Mouse (Mus musculus) neural tube, embryonic 10.5 days (tissue): ENCODE data around the gene Plxna4.

Experiments used
- DNase-seq: peaks from one replicate; pipeline ENCODE4 v3.0.0-alpha.2; 2017; ENCODE audit warnings: low spot score; ENCODE audit errors: extremely low spot score

Plxna4 gene

DNA sequence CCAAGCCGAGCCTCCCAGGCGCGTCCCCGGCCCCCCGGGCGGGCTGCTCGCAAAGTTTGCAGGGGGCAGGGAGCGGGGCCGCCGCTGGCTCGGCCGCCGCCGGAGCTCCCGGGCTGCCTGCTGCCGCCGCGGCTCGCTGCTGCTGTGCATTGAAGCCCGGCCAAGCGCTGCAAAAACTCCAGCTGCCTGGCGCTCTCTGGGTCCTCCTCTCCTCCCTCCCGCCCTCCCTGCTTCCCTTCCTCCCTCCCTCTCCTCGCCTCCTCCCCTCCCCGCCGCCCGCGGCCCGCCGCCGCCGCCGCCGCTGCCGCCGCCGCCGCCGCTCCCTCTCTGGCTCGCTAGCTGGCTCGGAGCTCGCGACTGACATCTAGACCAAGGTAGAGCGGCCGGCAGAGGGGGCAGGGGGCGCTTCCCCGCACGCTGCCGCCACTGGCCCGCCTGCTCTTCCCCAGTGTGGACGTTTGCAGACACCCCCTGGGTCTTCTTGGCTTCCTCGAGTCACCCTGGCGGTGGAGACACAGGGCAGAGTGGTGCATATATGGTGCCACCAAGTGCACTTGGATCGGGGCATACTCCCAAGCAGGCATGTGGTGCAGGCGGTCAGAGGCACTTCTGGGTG, at the start of gene Plxna4:
Gene Plxna4, minus strand, starts transcription at position 137 of the 616 bp plus-strand sequence.
- DNase-seq = peak; percentile 83

DNA sequence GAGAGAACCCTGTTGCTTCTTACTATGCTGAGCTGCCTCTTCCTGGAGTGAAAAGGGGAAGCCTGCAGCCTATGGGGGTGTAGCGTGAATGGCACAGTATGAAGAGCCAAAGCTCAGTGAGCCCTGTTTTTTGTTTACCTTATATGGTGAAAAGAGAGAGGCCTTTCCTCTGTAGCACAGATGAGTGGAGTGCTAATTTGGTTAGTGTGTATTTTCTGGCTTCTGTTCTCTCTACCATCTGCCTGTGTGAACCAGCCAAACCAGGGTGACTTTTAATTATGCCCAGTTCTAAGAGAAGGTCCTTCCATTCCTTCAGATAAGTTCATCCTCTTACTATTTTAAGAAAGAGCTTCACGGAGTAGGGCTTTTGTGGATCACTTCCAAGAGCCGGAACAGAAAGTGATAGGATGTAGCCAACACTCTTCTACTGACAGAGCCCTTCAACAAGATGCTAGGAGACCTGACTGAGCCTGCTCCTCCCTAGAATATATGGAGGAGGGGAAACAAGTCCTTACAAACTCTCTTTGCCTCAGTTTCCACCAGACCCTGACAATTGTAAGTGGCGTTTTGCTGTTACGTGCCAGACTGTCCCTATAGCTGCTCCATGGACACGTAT, 49.7 kb upstream of the Plxna4 start:
- DNase-seq = no peak

DNA sequence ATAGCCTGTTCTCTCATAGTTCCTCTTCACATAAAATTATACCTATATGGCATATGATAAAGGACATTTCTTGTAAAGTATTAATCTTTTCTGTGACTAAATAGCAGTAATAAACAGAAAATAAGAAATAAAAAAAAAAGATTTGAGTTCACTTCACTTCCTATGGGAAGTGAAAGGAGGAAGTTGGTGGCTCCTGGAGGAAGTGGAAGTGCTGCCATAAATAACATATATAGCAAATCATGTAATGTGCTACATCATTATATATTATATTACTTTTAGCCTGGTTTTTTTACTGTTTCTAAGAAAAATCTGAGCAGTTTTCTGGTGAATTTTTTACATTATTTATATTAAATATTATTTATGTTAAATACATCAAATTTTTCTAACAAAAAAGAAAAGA, 22.7 kb upstream of the Plxna4 start:
- no peak for DNase-seq

DNA sequence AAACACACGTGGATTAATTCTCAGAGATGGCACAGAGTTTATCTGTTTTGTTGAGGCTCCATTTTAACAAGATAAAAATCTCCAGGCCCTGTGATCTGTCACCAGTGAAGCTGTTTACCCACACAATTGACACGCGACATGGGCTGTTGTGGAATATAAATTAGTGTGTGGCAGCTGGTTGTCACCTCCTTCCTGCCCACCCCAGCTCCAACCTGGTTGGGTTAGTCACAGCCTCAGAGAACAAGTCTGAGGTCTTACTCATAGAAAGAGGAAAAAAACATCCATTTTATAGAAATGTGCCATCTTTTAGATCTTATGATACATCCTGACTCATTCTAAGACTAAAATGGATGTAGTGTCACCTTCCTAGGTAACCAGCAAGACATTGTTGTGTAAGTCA, 18.8 kb upstream of the Plxna4 start:
- no peak for DNase-seq

DNA sequence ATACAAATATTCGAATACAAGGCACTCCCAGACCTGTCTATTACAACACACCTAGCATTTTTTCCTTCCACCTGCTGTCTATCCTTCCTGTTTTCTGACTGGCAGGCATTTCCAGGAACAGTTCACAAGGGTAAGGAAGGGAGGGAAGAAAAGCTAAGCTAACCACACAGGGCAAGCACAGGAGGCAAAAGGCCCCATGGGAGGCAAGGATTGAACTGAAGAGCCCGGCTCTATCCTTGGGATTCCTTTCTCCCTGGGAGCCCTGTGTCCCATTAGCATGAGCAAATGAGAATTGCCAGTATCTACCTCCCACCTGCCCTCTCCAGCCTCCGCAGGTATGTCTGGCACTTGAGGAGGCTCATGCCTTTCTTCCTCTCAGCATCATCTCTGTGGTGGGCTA, 17.6 kb upstream of the Plxna4 start:
- no peak for DNase-seq

DNA sequence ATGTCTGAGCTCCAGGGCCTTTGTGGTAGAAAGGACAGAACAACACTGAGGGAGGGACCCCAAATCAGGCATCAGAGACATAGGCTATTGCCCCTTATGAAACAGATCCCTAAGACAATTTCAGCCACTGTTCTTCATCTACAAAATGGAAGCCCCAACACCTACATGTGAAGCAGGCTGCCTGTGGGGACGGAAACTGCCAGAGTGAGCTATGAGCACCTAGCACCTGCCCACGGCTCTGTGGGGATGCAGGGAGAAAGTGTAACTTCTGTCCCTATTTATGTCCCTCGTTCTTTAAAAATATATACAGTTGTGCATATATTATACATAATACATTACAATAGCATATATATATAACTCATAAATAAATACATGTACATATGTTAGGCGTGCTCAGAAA, 16.9 kb upstream of the Plxna4 start:
- no peak for DNase-seq

GRCm38 (mm10) chr6:32602130-32602529, 14.1 kb upstream of the Plxna4 start:
- no peak for DNase-seq

DNA sequence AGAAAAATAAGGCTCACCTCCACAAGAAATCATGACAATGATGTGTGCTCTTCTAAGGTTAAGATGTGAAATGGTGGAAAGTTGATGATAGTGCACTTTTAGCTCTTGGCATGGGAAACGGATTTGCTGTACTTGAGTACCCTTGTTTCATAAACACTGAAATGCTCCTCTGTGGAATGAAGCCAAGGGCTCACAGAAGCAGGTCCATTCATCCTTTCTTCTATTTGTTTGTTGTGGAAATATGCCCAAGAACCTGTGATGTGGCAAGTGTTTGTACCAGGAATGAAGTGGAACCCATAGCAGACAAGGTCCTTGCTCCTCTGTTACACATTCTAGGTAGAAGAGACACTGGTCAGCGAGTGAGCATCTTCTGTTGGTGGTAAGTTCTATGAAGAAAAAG, 13.3 kb upstream of the Plxna4 start:
- no peak for DNase-seq

DNA sequence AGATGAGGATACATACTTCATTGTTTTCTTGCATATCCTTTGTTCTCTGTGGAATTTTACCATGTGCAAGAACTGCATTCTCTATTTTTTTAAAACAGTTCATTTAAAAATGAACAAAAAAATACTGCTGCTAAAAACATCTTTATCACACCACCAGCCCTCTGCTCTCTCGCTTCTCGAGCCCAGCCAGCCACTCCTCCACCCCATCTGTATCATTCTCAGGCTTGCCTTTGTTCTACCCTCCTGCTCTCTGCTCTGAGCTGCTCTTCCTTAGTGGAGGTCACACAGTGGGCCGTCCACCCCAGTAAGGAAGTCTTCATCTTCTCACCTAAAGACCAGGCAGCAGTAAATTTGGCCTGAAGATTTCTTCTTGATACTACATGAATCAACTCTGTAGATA, 7.6 kb upstream of the Plxna4 start:
- DNase-seq = no peak

GRCm38 (mm10) chr6:32590979-32591758, 3.2 kb upstream of the Plxna4 start:
- peak; percentile 78 for DNase-seq

- no peak for DNase-seq
Observed at GRCm38 (mm10) chr6:32589632-32590031, 1.6 kb upstream of the Plxna4 start.

DNA sequence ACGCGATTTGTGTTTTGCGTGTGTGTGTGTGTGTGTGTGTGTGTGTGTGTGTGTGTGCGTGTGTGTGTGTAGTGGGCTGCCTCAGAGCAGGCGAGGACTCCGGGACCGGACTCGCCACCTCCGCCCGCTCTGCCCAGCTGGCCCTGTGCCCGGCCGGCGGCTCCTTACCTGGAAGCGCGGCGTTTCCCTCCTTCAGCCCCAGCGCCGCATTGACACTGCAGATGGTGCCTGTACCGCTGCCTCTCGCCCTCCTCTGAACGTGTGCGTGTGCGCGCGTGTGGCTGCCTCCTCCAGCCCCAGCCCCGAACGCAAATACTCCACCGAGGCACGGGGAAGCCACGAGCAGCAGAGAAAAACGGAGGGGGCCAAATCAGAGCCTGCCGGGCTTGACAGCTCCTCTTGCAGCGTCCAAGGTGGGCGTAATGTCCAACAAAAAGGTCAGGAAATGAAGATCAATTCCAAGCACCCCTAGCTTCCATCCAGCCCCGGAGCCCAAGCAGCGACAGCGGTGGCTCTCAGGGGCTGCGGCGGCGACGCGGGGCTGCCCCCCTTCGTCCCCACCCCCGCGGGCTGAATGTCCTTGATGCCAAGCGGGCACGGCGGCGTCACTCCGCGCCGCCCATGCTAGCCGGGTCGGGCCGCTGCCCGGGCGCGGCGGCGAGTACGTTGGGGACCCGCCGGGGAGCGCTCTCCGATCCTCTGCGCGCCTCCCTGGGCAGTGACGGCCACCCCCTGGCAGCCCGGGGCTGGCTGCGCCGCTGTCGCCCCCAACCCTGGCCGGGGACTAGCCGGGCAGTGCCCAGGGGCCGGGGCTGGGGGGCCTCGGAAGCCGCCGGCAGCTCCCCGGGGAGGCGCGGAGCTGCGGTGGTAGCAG, 619 bp downstream of the Plxna4 start:
- DNase-seq = peak; percentile 55

DNA sequence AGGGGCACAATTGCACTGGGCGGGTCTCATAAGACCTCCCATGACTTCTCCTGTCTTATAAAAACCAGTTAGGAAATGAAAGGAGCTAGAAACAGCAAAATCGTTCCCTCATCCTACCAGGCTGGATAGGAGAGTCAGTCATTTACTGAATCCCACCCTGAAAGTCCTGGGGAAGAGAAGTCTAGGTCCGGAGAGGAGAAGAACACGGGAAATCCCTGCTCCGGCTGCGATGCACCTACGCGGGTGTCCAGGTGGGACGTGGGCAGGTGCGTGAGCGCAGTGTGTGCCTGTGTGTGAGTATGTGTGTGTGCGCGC, 1.2 kb downstream of the Plxna4 start:
- peak; percentile 56 for DNase-seq

DNA sequence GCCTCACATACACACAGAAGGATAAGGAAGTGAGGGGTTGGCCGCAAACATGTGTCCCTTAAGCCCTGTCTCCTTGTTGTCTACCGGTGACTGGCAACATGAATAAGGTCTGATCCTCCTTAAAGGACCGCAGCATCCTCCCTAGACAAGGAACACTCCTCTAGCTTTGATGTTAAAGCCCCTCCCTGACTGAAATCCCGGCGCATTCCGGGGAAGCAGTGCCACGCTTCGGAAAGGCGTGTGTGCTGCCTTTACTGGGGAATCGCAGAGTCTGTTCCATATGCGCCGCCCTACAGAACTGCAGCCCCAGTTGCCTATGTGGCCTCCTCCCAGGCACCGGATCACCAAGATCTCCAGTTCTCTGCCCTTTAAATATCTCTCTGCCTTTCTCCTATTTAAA, 1.6 kb downstream of the Plxna4 start:
- DNase-seq = peak; percentile 47

GRCm38 (mm10) chr6:32585211-32585610, 2.8 kb downstream of the Plxna4 start:
- DNase-seq = no peak

- DNase-seq = peak; percentile 31
Observed at GRCm38 (mm10) chr6:32584243-32584880, 3.6 kb downstream of the Plxna4 start.

DNA sequence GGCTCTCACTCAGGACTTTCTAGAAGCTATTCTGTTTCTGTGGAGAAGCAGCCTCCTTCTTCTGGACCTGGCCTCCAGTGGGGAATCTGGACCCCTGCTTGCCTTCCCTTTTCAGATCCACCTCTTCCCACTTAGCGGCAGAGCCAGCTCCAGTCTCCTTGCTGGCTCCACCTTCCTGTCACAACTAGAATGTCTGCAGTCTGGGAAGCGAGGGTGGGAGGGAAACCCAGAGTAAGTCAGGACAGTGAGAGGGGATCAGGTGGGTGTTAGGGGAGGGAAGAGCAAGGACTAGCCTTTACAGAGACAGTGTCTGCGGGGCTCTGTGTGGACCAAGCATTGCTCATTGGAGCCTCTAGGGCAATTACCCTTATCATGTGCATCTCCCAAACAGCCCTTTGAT, 4.4 kb downstream of the Plxna4 start:
- DNase-seq = peak; percentile 33

GRCm38 (mm10) chr6:32571485-32571884, 16.5 kb downstream of the Plxna4 start:
- DNase-seq = no peak

GRCm38 (mm10) chr6:32570445-32570844, 17.5 kb downstream of the Plxna4 start:
- no peak for DNase-seq

- no peak for DNase-seq
Observed at GRCm38 (mm10) chr6:32569919-32570318, 18.1 kb downstream of the Plxna4 start.

DNA sequence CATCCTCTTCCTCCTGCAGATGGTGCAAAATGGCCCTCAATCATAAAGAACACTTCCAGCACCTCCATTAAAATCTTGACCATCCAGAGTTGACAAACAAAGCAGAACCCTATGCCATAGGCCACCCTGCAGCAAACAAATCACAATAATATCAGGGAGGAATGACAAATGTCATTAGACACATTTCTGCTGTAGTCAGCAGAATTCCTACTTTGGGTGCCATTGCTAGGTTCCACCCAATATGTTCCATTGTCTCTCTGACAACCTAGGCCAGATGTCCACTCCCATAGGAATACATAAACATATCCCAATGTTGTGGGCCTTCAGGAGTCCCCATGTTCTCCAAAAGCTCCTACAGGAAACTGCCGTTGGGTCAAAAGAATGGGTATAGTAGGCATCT, 41.1 kb downstream of the Plxna4 start:
- no peak for DNase-seq
